Mouse (Mus musculus): ENCODE data around the gene Itm2c. TPM values are rescaled to one million over a fixed set of nuclear protein-coding genes. Genes with fewer than 3 reads are reported as not detected.
A peak's percentile ranks its signal among the peaks of the same experiment; 100 is the strongest.

Itm2c gene
- total RNA-seq (2014; rRNA removed) (244 and 280 TPM in 2 replicates), polyA plus RNA-seq (2015; fragmentation: Nextera tagmentation; extraction: Ambion mirVana) (244 and 246 TPM in 2 replicates)

GRCm38 (mm10) chr1:85894231-85894747 is at the start of gene Itm2c:
Itm2c (plus strand) TSS chr1:85894281.
- no peaks in the 10 kb centered on the region for H3K9me3 ChIP-seq (ENCODE audit: low read length)
- under 1% methylated on average over 35 of the region's 35 CpGs for WGBS
- H3K4me3 ChIP-seq (ENCODE audit: low read depth, low read length), result peak within 1 kb of the TSS; percentile 73
- H3K27me3 ChIP-seq (ENCODE audit: insufficient read depth, low read length), result no peaks in the 10 kb centered on the region
- no peak for TF ChIP-seq CTCF (IDR thresholded peaks at IDR 0.05; ENCODE audit: low read depth)
- peak within 1 kb of the TSS; percentile 82 for H3K9ac ChIP-seq
- peaks cover 29% of the 10 kb centered on the region for H3K4me1 ChIP-seq (ENCODE audit: insufficient read depth)
- ATAC-seq, result peak; percentile 88
- peak within 1 kb of the TSS; percentile 82 for H3K4me2 ChIP-seq (ENCODE audit: low read depth)
- peak; percentile 88 for DNase-seq
- no peaks in the 10 kb centered on the region for H3K36me3 ChIP-seq (ENCODE audit: insufficient read depth)
- H3K27ac ChIP-seq (ENCODE audit: low read depth, low read length), result peak within 1 kb of the TSS; percentile 89

GRCm38 (mm10) chr1:85844981-85845380 is 49.1 kb upstream of the Itm2c start:
- Histone ChIP-seq H3K9ac (no peak overlapping the region), H3K27ac (ENCODE audit: low read depth, low read length) (no peak overlapping the region), H3K27me3 (ENCODE audit: insufficient read depth, low read length) (no peaks in the 10 kb centered on the region), H3K4me2 (ENCODE audit: low read depth) (no peak overlapping the region), H3K4me1 (ENCODE audit: insufficient read depth) (no peaks in the 10 kb centered on the region), H3K4me3 (ENCODE audit: low read depth, low read length) (no peak overlapping the region), H3K9me3 (ENCODE audit: low read length) (no peaks in the 10 kb centered on the region), H3K36me3 (ENCODE audit: insufficient read depth) (peaks cover 28% of the 10 kb centered on the region)
- TF ChIP-seq CTCF (IDR thresholded peaks at IDR 0.05; ENCODE audit: low read depth), result no peak
- no peak for DNase-seq
- no peak for ATAC-seq
- WGBS, result 83% methylated on average over 6 of the region's 6 CpGs

GRCm38 (mm10) chr1:85845476-85845875 is 48.6 kb upstream of the Itm2c start:
- Histone ChIP-seq H3K4me2 (ENCODE audit: low read depth) (no peak overlapping the region), H3K36me3 (ENCODE audit: insufficient read depth) (peaks cover 28% of the 10 kb centered on the region), H3K4me1 (ENCODE audit: insufficient read depth) (no peaks in the 10 kb centered on the region), H3K9ac (no peak overlapping the region), H3K9me3 (ENCODE audit: low read length) (no peaks in the 10 kb centered on the region), H3K27ac (ENCODE audit: low read depth, low read length) (no peak overlapping the region), H3K4me3 (ENCODE audit: low read depth, low read length) (no peak overlapping the region), H3K27me3 (ENCODE audit: insufficient read depth, low read length) (no peaks in the 10 kb centered on the region)
- no peak for ATAC-seq
- 76% methylated on average over 3 of the region's 3 CpGs for WGBS
- TF ChIP-seq CTCF (IDR thresholded peaks at IDR 0.05; ENCODE audit: low read depth), result no peak
- no peak for DNase-seq

- H3K27me3 ChIP-seq (ENCODE audit: insufficient read depth, low read length), result no peaks in the 10 kb centered on the region
- H3K36me3 ChIP-seq (ENCODE audit: insufficient read depth), result peaks cover 33% of the 10 kb centered on the region
- no peaks in the 10 kb centered on the region for H3K9me3 ChIP-seq (ENCODE audit: low read length)
- no peak for ATAC-seq
- no peak overlapping the region for H3K9ac ChIP-seq
- no peak overlapping the region for H3K4me3 ChIP-seq (ENCODE audit: low read depth, low read length)
- H3K4me1 ChIP-seq (ENCODE audit: insufficient read depth), result no peaks in the 10 kb centered on the region
- no peak overlapping the region for H3K27ac ChIP-seq (ENCODE audit: low read depth, low read length)
- TF ChIP-seq CTCF (IDR thresholded peaks at IDR 0.05; ENCODE audit: low read depth), result no peak
- no peak for DNase-seq
- no peak overlapping the region for H3K4me2 ChIP-seq (ENCODE audit: low read depth)
- 90% methylated on average over 14 of the region's 14 CpGs for WGBS
These were observed 45.1 kb upstream of the Itm2c start for GRCm38 (mm10) chr1:85849016-85849415.

- Histone ChIP-seq H3K4me1 (ENCODE audit: insufficient read depth) (no peaks in the 10 kb centered on the region), H3K4me3 (ENCODE audit: low read depth, low read length) (no peak overlapping the region), H3K9me3 (ENCODE audit: low read length) (no peaks in the 10 kb centered on the region), H3K4me2 (ENCODE audit: low read depth) (no peak overlapping the region), H3K27ac (ENCODE audit: low read depth, low read length) (no peak overlapping the region), H3K9ac (no peak overlapping the region), H3K27me3 (ENCODE audit: insufficient read depth, low read length) (no peaks in the 10 kb centered on the region), H3K36me3 (ENCODE audit: insufficient read depth) (peaks cover 33% of the 10 kb centered on the region)
- DNase-seq (no peak), ATAC-seq (no peak)
- no peak for TF ChIP-seq CTCF (IDR thresholded peaks at IDR 0.05; ENCODE audit: low read depth)
- 81% methylated on average over 5 of the region's 5 CpGs for WGBS
These were observed 43.2 kb upstream of the Itm2c start for GRCm38 (mm10) chr1:85850851-85851250.

GRCm38 (mm10) chr1:85852996-85853689 is 40.9 kb upstream of the Itm2c start:
- no peaks in the 10 kb centered on the region for H3K4me1 ChIP-seq (ENCODE audit: insufficient read depth)
- no peak overlapping the region for H3K4me3 ChIP-seq (ENCODE audit: low read depth, low read length)
- peaks cover 28% of the 10 kb centered on the region for H3K36me3 ChIP-seq (ENCODE audit: insufficient read depth)
- H3K9me3 ChIP-seq (ENCODE audit: low read length), result no peaks in the 10 kb centered on the region
- no peak overlapping the region for H3K9ac ChIP-seq
- ATAC-seq, result peak; percentile 68
- no peak overlapping the region for H3K4me2 ChIP-seq (ENCODE audit: low read depth)
- WGBS, result 77% methylated on average over 2 of the region's 2 CpGs
- H3K27ac ChIP-seq (ENCODE audit: low read depth, low read length), result no peak overlapping the region
- no peaks in the 10 kb centered on the region for H3K27me3 ChIP-seq (ENCODE audit: insufficient read depth, low read length)
- peak; percentile 100 for TF ChIP-seq CTCF (IDR thresholded peaks at IDR 0.05; ENCODE audit: low read depth)
- DNase-seq, result peak; percentile 88

- H3K4me2 ChIP-seq (ENCODE audit: low read depth), result no peak overlapping the region
- H3K27me3 ChIP-seq (ENCODE audit: insufficient read depth, low read length), result no peaks in the 10 kb centered on the region
- 82% methylated on average over 2 of the region's 2 CpGs for WGBS
- H3K9me3 ChIP-seq (ENCODE audit: low read length), result no peaks in the 10 kb centered on the region
- DNase-seq (no peak), ATAC-seq (no peak; the same call in 1 of the 2 replicates)
- no peak for TF ChIP-seq CTCF (IDR thresholded peaks at IDR 0.05; ENCODE audit: low read depth)
- no peaks in the 10 kb centered on the region for H3K4me1 ChIP-seq (ENCODE audit: insufficient read depth)
- peaks cover 21% of the 10 kb centered on the region for H3K36me3 ChIP-seq (ENCODE audit: insufficient read depth)
- no peak overlapping the region for H3K27ac ChIP-seq (ENCODE audit: low read depth, low read length)
- no peak overlapping the region for H3K9ac ChIP-seq
- no peak overlapping the region for H3K4me3 ChIP-seq (ENCODE audit: low read depth, low read length)
These were observed 40.2 kb upstream of the Itm2c start for GRCm38 (mm10) chr1:85853865-85854264.

All from forebrain, postnatal 0 days (tissue).